Mouse (Mus musculus) CD8-positive naive resting alpha-beta T cell, adult 2 months (primary cell): ENCODE data around the gene Magoh.
A peak's percentile ranks its signal among the peaks of the same experiment; 100 is the strongest.

Experiments
- DNase-seq, 2 experiments: peaks; one replicate each; pipeline ENCODE4 v3.0.0; 2022; ENCODE audit warnings: low read depth in 2 of 2, low spot score in 2 of 2

The Magoh gene

GRCm38 (mm10) chr4:107889385-107889730 is 9.8 kb downstream of the Magoh start:
- DNase-seq: no peak

- peak; percentile 87 to 92 for DNase-seq
Measured at GRCm38 (mm10) chr4:107889731-107890432, 10.3 kb downstream of the Magoh start, which contains the start of gene 0610037L13Rik. Gene 0610037L13Rik (plus strand): TSS chr4:107889813.

- DNase-seq: no peak
Measured at GRCm38 (mm10) chr4:107892663-107893062, 13.1 kb downstream of the Magoh start.

- DNase-seq: no peak
Measured at GRCm38 (mm10) chr4:107899211-107899927, 19.8 kb downstream of the Magoh start.

- DNase-seq: no peak
Measured at GRCm38 (mm10) chr4:107900206-107900605, 20.7 kb downstream of the Magoh start.

- DNase-seq: no peak
Measured at GRCm38 (mm10) chr4:107904252-107904651, 24.7 kb downstream of the Magoh start.

- no peak for DNase-seq
Measured at GRCm38 (mm10) chr4:107906561-107906960, 27.0 kb downstream of the Magoh start.

- no peak for DNase-seq
Measured at GRCm38 (mm10) chr4:107910020-107910419, 30.5 kb downstream of the Magoh start.

GRCm38 (mm10) chr4:107920336-107920735 is 40.8 kb downstream of the Magoh start:
- DNase-seq: no peak

- DNase-seq: no peak
Measured at GRCm38 (mm10) chr4:107921152-107921695, 41.7 kb downstream of the Magoh start.

- DNase-seq: no peak
Measured at GRCm38 (mm10) chr4:107921952-107922351, 42.4 kb downstream of the Magoh start.

- DNase-seq: peak; percentile 86 to 89
Measured at GRCm38 (mm10) chr4:107923145-107923802, 43.7 kb downstream of the Magoh start, which contains the start of gene Cpt2. Gene Cpt2 (minus strand): TSS chr4:107923610.

GRCm38 (mm10) chr4:107923803-107924194 is 44.2 kb downstream of the Magoh start:
- DNase-seq: no peak

GRCm38 (mm10) chr4:107928269-107928668 is 48.7 kb downstream of the Magoh start:
- no peak for DNase-seq

- no peak for DNase-seq
Measured at GRCm38 (mm10) chr4:107928726-107929125, 49.2 kb downstream of the Magoh start.

GRCm38 (mm10) chr4:107931453-107931852 is 51.9 kb downstream of the Magoh start:
- no peak for DNase-seq

GRCm38 (mm10) chr4:107933239-107933638 is 53.7 kb downstream of the Magoh start:
- DNase-seq: no peak

GRCm38 (mm10) chr4:107935254-107935653 is 55.7 kb downstream of the Magoh start:
- DNase-seq: no peak
